Mouse (Mus musculus) forebrain, embryonic 12.5 days (tissue): Measurements from ENCODE around the gene Evl. TPM values are rescaled to one million over a fixed set of nuclear protein-coding genes. Genes with fewer than 3 reads are reported as not detected.

Experiments used
- ATAC-seq: fragments of 200-750 bp; cut with Nextera tagmentation; 2 replicates; pipeline ENCODE4 v1.8.0; 2017; ENCODE audit warnings: moderate TSS enrichment; ENCODE audit not compliant: low FRiP score
- H3K27ac ChIP-seq: fragments of 300-500 bp; sonication (generic); 2 replicates; pipeline ENCODE4 v1.5.1; 2016; ENCODE audit warnings: mild to moderate bottlenecking
- H3K27me3 ChIP-seq: fragments of 300-500 bp; sonication (generic); 2 replicates; pipeline ENCODE4 v1.6.1; 2016; ENCODE audit warnings: mild to moderate bottlenecking
- H3K36me3 ChIP-seq: fragments of 300-500 bp; sonication (generic); replicated peaks from 2 replicates; pipeline ENCODE4 v1.6.1; 2016; ENCODE audit warnings: mild to moderate bottlenecking
- H3K4me1 ChIP-seq: fragments of 300-500 bp; sonication (generic); 2 replicates; pipeline ENCODE4 v1.6.1; 2016
- H3K4me2 ChIP-seq: fragments of 300-500 bp; sonication (generic); 2 replicates; pipeline ENCODE4 v1.6.1; 2016; ENCODE audit warnings: mild to moderate bottlenecking, moderate library complexity
- H3K4me3 ChIP-seq: fragments of 300-500 bp; sonication (generic); replicated peaks from 2 replicates; pipeline ENCODE4 v1.5.1; 2016; ENCODE audit warnings: mild to moderate bottlenecking
- H3K9ac ChIP-seq: fragments of 300-500 bp; sonication (generic); 2 replicates; pipeline ENCODE4 v1.6.1; 2016; ENCODE audit warnings: mild to moderate bottlenecking
- H3K9me3 ChIP-seq: fragments of 300-500 bp; sonication (generic); 2 replicates; pipeline ENCODE4 v1.6.1; 2016
- WGBS: fragments of 180-500 bp; shearing (Covaris S2); methylation state at CpG from one replicate; pipeline ENCODE4 v1.1.7; 2016; 5-methylcytosine and 5-hydroxymethylcytosine counted together
- polyA plus RNA-seq: library from polyadenylated mRNA; unstranded; fragments of >200 nt; fragmentation: Nextera tagmentation; extraction: Ambion mirVana; gene quantifications from 2 replicates; pipeline ENCODE4 v1.2.1, GENCODE M21; 2016

Evl gene
- polyA plus RNA-seq, 1 experiment from 2014 or later: 124 TPM

DNA sequence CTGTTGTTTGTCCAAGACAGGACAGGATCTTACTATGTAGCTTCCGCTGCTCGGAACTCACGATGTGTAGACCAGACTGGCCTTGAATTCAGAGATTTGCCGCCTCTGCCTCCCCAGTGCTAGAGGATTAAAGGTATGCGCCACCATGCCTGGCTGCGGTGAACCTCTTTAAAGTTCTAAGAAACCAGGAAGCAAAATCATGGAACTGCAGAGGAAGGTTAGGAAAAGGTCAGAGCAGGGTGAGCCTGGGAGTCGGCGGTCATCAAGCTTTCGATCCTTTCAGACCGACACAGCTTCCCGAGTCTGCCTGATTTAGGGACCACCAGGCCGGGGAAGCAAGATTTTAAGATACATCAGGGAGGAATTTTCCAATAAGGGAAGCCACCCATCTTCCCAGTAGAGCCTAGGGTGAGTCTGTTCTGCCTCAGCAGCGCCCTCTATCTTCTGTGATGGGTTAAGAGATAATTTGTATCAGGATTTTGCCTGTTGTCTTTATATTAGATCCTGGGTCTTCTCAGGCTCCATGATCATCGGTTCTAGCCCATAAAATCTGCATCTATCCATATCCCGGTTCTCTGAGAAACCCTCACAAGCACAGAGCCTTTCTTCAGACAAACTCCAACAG is 7.2 kb upstream of the Evl start:
- Histone ChIP-seq H3K27ac (peak overlapping the region; percentile 88), H3K4me1 (peaks cover 22% of the 10 kb centered on the region), H3K27me3 (no peaks in the 10 kb centered on the region), H3K9me3 (no peaks in the 10 kb centered on the region), H3K4me3 (no peak overlapping the region), H3K36me3 (no peaks in the 10 kb centered on the region), H3K4me2 (0 out of 2 replicates have a peak overlapping the region, but pooled peaks have one; percentile 8), H3K9ac (no peak overlapping the region)
- 66% methylated on average over 15 of the region's 15 CpGs for WGBS
- peak; percentile 34; the same call in 1 of the 2 replicates for ATAC-seq

DNA sequence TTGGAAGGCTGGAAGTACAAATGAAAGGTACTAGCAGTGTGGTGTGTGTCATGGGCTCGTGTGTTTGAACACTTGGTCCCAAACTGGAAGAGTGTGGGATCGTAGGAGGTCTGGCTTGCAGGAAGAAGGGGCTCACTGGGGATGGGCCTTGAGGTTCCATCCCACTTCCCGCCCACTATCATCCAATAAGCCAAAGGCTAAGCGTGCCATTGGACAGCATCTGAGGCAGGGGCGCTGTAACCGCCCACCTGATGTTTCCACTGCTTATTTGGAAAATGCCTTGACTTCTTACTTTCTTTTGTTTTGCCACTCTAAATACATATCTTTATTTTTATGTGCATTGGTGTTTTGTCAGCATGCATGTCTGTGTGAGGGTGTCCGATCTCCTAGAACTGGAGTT is 2.8 kb upstream of the Evl start:
- Histone ChIP-seq H3K9ac (no peak overlapping the region), H3K9me3 (no peaks in the 10 kb centered on the region), H3K36me3 (no peaks in the 10 kb centered on the region), H3K4me1 (peaks cover 36% of the 10 kb centered on the region), H3K27ac (no peak overlapping the region), H3K4me3 (no peak overlapping the region), H3K4me2 (no peak overlapping the region), H3K27me3 (no peaks in the 10 kb centered on the region)
- ATAC-seq: no peak
- WGBS: 78% methylated on average over 7 of the region's 7 CpGs

DNA sequence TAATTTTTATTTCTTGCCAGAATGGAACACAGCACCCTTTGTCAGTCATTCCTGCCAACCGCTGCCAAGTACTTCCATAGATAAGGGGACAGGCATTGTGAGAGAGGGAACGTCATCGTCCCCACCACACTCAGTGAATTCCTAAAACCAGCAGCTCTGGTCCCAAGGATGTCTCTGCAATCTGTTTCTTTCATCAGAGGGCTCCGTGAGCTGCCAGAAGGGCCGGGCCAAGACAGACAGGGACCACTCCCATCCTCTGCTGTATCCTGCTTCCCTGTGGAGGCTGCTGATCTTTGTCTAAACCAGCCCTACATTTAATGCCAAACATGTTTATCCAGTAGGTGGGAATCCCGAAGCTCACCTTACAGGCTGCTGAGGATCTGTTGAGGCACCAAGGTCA is 1.4 kb upstream of the Evl start:
- no peak for ATAC-seq
- Histone ChIP-seq H3K27ac (no peak overlapping the region), H3K4me2 (no peak overlapping the region), H3K36me3 (no peaks in the 10 kb centered on the region), H3K4me1 (peaks cover 37% of the 10 kb centered on the region), H3K9ac (no peak overlapping the region), H3K9me3 (no peaks in the 10 kb centered on the region), H3K4me3 (no peak overlapping the region), H3K27me3 (no peaks in the 10 kb centered on the region)
- 53% methylated on average over 6 of the region's 6 CpGs for WGBS

DNA sequence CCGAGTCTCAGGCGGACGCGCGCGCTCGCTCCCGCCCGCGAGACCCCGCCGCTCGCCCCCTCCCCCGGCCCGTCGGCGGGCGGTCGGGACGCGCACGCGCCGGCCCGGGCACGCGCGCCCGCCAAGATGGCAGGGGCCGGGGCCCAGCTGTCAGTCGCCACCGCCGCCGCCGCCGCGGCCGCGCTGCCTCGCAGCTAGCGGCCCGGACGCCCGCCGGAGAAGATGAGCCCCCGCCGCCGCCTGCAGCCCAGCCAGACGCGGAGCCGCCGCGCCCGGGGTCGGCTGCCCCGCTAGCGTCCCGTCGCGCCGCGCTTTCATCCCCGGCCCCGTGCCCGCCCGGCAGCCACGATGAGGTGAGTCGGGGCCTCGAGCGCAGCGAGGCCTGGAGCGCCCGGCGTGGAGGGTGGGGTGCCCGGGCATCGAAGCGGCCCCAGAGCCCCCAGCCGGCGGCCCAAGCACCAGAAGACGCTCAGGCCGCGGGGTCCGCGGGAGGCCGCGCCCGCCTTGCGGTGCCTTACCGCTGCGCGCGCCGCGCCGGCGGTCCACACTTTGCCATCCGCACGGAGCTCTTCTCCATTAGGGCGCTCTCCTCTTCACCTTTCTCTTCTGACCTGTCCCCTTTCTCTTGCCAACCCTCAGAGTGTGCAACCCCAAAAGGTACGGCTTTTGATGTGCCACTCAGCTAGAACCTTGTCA is 489 bp downstream of the Evl start:
- WGBS: under 1% methylated on average over 81 of the region's 100 CpGs
- Histone ChIP-seq H3K27ac (peak overlapping the region; percentile 93), H3K9ac (peak overlapping the region; percentile 97), H3K4me2 (peak overlapping the region; percentile 70), H3K36me3 (no peaks in the 10 kb centered on the region), H3K4me1 (peaks cover 53% of the 10 kb centered on the region), H3K4me3 (peak overlapping the region; percentile 96), H3K27me3 (no peaks in the 10 kb centered on the region), H3K9me3 (no peaks in the 10 kb centered on the region)
- peak; percentile 73 for ATAC-seq

DNA sequence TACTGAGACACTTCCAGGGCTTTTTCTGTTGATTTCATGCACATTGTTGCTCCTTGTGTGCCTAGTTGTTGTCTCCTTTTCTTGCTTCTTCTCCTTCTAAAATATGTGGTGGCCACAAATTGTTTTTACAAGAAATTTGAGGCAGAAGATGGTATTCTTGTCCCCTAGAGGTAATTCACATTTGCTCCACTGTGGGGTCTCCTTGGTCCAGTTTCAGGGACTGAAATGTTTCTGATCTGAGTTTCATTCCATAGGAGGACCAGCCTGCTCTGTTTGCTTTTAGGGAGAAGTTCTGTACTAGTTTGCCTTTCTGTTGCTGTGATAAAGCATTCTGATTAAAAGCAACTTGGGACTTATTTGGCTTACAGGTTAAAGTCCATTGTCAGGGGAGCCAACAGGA is 3.7 kb downstream of the Evl start:
- H3K27me3 ChIP-seq: no peaks in the 10 kb centered on the region
- no peaks in the 10 kb centered on the region for H3K9me3 ChIP-seq
- H3K9ac ChIP-seq: 0 out of 2 replicates have a peak overlapping the region, but pooled peaks have one; percentile 17
- ATAC-seq: no peak
- H3K36me3 ChIP-seq: 0 out of 2 replicates have a peak, but pooled peaks cover 6% of the 10 kb centered on the region
- H3K4me1 ChIP-seq: peaks cover 51% of the 10 kb centered on the region
- peak overlapping the region; percentile 25 for H3K4me2 ChIP-seq
- H3K4me3 ChIP-seq: no peak overlapping the region
- no peak overlapping the region for H3K27ac ChIP-seq

DNA sequence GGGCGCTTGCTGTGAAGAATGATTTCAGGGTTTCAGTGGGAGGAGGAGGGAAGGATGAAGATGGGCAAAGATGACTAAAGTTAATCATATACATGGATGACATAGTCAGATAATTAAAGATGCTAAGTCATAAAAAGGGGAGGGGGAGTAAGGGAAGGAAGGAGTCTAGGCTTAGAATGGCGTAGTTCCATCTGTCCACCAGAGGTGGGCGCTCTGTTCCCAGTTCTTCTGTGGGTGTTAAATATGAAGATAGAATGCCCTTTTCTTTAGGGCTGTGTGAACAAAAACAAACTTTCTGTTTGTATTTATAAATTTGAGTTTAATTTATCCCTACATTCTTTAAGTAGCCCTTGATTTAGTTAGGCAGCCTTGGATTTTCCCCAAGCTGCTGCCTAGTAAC is 8.7 kb downstream of the Evl start:
- WGBS: 74% methylated on average over 3 of the region's 3 CpGs
- Histone ChIP-seq H3K4me3 (no peak overlapping the region), H3K9me3 (no peaks in the 10 kb centered on the region), H3K4me1 (peaks cover 45% of the 10 kb centered on the region), H3K9ac (no peak overlapping the region), H3K27me3 (no peaks in the 10 kb centered on the region), H3K36me3 (0 out of 2 replicates have a peak, but pooled peaks cover 6% of the 10 kb centered on the region), H3K27ac (no peak overlapping the region), H3K4me2 (no peak overlapping the region)
- ATAC-seq: no peak

DNA sequence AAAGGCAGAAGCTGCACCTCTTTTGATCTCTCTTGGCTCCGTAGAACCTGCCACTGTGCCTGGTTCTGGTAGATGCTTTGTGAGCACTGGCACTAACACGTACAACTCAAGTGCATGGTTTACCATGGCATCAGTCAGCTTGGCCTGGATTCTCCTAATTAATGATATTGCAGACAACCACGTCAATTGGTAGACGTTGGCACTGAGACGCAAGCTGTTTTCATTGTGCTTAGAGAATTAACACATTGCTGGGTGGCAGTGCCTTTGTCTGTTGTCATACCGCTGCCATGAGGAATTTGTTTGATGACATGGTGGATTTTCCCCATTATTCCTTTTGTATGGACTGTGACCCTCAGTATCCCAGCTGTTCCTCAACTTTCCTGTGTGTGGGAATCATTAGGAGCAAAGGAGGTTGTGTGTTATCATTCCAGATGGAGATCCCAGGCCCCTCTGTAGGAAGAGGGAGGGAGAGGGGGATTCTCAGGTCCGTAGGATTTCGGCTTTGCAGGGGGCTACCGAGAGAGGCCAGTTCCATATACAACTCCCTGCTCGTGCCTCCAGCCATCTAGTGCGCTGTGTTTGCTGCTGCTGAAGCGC is 10.5 kb downstream of the Evl start:
- ATAC-seq: peak; percentile 49; the same call in 1 of the 2 replicates

DNA sequence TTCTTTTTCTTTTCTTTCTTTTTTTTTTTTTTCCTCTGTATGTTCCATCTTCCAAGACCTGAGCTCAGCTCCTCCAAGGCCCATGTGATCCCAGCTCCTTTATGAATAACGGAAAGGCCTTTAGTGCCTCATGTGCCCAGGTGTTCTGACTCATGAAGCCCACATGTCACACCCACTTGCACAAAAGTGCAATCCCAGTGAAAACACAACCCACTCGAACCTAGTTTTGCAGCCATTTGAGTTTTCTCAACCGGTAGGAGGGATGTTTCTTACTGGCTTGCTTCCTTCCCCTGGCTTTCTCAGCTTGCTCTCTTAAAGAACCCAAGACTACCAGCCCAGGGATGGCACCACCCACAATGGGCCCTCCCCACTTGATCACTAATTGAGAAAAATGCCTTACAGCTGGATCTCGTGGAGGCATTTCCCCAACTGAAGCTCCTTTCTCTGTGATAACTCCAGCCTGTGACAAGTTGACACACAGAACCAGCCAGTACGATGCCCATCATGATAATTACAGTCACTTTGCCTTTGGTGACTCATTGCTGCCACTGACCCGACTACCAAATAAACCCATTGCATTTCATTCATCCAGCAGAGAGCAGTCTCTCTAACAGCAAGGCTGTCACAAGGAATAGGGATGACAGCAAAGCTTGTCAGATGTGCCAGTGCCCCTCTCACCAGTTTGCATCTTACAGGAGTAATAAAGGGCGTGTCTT is 24.8 kb downstream of the Evl start:
- H3K4me1 ChIP-seq: no peaks in the 10 kb centered on the region
- no peak overlapping the region for H3K9ac ChIP-seq
- H3K4me2 ChIP-seq: no peak overlapping the region
- H3K27me3 ChIP-seq: no peaks in the 10 kb centered on the region
- ATAC-seq: no peak
- no peak overlapping the region for H3K27ac ChIP-seq
- no peaks in the 10 kb centered on the region for H3K9me3 ChIP-seq
- H3K36me3 ChIP-seq: peaks cover 31% of the 10 kb centered on the region; the same call in 1 of the 2 replicates
- no peak overlapping the region for H3K4me3 ChIP-seq
- WGBS: 84% methylated on average over 7 of the region's 7 CpGs

More for the DNA sequence above, 10.5 kb downstream of the Evl start:
- 39% methylated on average over 12 of the region's 12 CpGs for WGBS
- Histone ChIP-seq H3K4me3 (0 out of 2 replicates have a peak overlapping the region, but pooled peaks have one; percentile 0), H3K27ac (peak overlapping the region; percentile 74), H3K9ac (0 out of 2 replicates have a peak overlapping the region, but pooled peaks have one; percentile 5), H3K4me2 (peak overlapping the region; percentile 30), H3K36me3 (0 out of 2 replicates have a peak, but pooled peaks cover 6% of the 10 kb centered on the region), H3K27me3 (no peaks in the 10 kb centered on the region), H3K9me3 (no peaks in the 10 kb centered on the region), H3K4me1 (peaks cover 30% of the 10 kb centered on the region)

DNA sequence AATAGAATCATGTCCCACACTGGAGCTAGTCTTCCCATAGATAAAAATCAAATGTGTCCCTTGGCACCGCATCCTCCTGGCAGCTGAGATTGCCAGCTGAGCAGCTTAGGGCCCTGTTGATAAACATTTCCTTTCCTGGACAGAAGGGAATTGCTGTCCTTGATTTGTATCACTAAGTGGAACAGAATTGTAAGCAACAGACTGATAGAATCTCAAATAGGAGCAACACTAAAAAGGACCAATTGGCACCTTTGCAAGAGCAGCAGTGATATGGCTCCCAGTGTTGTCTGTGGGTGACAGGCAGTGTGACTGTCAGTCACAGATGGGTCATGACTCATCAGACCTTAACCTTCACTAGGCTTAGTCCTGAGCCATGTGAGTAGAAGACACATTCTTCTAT is 29.3 kb downstream of the Evl start:
- Histone ChIP-seq H3K4me1 (no peaks in the 10 kb centered on the region), H3K27me3 (no peaks in the 10 kb centered on the region), H3K36me3 (peaks cover 28% of the 10 kb centered on the region), H3K27ac (no peak overlapping the region), H3K4me3 (no peak overlapping the region), H3K9me3 (no peaks in the 10 kb centered on the region), H3K4me2 (no peak overlapping the region), H3K9ac (no peak overlapping the region)
- 93% methylated on average over 1 of the region's 1 CpGs for WGBS
- no peak for ATAC-seq

DNA sequence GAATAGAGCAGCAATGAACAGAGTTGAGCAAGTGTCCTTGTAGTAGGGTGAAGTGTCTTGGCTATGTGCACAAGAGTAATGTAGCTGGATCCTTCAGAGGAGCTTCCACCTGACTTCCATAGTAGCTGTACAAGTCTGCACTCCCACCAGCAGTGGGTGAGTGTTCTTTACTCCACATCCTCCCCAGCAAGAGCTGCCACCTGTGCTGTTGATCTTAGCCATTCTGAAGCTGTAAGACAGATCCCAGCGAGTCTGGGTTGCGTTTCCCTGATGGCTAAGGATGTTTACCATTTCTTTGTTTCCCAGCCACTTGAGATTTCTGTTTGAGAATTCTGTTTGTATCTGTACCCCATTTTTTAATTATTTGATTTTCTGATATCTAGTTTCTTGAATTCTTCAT is 35.6 kb downstream of the Evl start:
- Histone ChIP-seq H3K4me1 (peaks cover 2% of the 10 kb centered on the region; the same call in 1 of the 2 replicates), H3K9ac (no peak overlapping the region), H3K4me2 (no peak overlapping the region), H3K4me3 (no peak overlapping the region), H3K9me3 (no peaks in the 10 kb centered on the region), H3K36me3 (peaks cover 10% of the 10 kb centered on the region), H3K27me3 (no peaks in the 10 kb centered on the region), H3K27ac (no peak overlapping the region)
- no peak for ATAC-seq
- WGBS: 93% methylated on average over 2 of the region's 2 CpGs

DNA sequence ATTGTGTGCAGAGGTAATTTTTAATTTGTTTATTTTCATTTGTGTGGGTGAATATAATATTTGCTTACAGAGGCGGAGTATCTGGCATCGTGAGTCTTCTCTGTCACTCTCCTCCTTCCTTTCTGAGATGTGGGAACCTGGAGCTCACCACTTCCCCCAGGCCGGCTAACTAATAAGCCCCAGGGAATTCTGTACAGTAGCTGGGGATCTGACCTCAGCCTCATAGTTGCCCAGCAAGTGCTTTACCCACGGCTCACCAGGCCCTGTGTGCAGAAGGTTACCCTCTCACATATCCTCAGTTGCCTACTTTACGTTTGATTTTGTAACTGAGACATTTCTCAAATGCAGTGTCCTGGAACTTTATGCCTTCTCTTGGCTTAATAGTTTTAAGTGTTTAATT is 37.1 kb downstream of the Evl start:
- Histone ChIP-seq H3K4me3 (no peak overlapping the region), H3K9me3 (no peaks in the 10 kb centered on the region), H3K27me3 (no peaks in the 10 kb centered on the region), H3K4me1 (peaks cover 2% of the 10 kb centered on the region; the same call in 1 of the 2 replicates), H3K36me3 (0 out of 2 replicates have a peak, but pooled peaks cover 4% of the 10 kb centered on the region), H3K4me2 (no peak overlapping the region), H3K27ac (no peak overlapping the region), H3K9ac (no peak overlapping the region)
- no peak for ATAC-seq
- 77% methylated on average over 5 of the region's 5 CpGs for WGBS

DNA sequence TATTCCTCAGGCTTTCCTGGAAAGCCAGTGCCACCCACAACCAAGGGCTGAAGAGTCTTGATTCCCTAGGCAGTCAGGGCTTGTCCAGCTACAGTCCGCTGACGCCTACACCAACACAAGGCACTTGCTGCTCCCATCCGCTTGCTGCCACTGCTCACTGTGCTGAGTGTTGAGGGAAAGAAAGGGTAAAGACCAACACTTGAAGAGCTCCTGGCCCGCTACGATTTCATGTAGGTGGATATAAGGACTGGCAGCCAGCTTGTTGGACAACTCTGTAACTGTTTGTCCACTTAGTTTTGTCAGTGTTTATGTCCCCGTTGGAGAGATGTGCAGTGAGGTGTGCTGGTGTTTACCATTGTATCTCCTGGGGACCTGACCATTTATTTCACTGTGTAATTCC is 38.3 kb downstream of the Evl start:
- Histone ChIP-seq H3K9ac (no peak overlapping the region), H3K9me3 (no peaks in the 10 kb centered on the region), H3K4me3 (no peak overlapping the region), H3K27me3 (no peaks in the 10 kb centered on the region), H3K4me2 (no peak overlapping the region), H3K36me3 (no peaks in the 10 kb centered on the region), H3K27ac (no peak overlapping the region), H3K4me1 (peaks cover 2% of the 10 kb centered on the region; the same call in 1 of the 2 replicates)
- ATAC-seq: no peak
- 90% methylated on average over 6 of the region's 6 CpGs for WGBS
